Mouse (Mus musculus): ENCODE results near the gene Ulk4. TPM values are rescaled to one million over a fixed set of nuclear protein-coding genes. Genes with fewer than 3 reads are reported as not detected.
"Not testable (repeated sequence)": the region's sequence is repeated elsewhere in the genome, so short reads cannot be mapped to it uniquely, and the experiment has no call there.

The Ulk4 gene
- total RNA-seq, 2 experiments from 2014 or later = 7.7 to 9.6 TPM

DNA sequence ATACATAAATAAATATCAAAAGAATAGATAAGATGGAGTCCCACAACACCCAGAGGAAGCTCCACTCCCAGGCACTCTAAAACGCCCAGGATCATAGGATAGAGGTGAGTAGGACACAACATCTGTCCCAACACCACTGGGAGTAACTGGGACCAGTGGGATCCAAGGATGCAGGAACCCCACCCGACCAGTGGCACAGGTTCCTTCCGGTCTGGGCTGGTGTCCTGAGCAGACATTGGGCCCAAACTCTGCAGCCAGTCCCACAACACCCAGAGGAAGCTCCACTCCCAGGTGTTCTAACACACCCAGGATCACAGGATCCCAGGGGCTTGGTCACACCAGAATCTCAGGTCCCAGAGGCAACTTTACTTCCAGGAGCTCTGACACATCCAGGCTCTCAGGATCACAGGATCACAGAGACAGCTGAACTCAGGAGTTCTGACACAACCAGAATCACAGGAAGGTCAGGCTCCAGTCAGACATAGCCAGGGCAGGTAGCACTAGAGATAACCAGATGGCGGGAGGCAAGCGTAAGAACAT is 77.8 kb downstream of the Ulk4 start:
- DNase-seq (ENCODE audit: low spot score in 2 of 2) = not testable (repeated sequence)

DNA sequence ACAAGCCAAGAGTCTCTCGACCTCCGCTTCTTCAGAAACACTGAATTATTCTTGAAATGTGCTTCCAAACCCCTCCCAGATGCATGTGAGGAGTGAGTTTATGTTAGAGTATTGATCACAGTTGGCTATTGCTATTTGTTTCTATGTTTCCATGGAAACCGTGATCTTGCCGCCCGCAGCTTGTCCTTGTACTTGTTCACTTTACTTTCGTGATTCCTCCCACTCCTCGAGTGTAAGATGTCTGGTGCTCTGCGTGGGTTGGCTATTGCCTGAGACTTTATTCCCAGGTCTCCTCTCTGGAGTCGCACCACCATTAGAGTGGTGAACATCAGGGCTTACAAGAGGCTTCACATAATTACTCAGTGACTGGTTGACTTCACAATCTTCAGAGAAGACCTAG is 80.5 kb downstream of the Ulk4 start:
- DNase-seq (ENCODE audit: low spot score in 2 of 2) = peak in 1 of 2 experiments; percentile 4

DNA sequence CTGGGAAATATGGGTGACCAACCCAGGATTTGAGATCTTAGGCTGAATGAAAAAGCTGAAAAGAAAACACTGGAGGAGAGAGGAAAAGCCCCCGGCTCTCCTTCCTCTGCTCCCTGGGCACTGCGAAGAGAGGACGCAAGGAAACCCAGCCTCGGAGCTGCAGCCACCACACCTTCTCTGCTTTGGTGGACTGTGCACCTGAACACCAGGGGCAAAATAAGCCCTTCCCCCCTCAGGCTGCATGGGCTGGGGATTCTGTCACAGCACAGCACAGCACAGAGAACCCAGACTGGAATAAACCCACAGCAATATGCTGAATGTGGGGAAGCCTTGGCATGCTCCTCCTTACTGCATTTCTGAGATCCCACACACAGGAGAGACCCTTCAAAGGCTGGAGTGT is 81.9 kb downstream of the Ulk4 start:
- DNase-seq (ENCODE audit: low spot score in 2 of 2) = no peak

DNA sequence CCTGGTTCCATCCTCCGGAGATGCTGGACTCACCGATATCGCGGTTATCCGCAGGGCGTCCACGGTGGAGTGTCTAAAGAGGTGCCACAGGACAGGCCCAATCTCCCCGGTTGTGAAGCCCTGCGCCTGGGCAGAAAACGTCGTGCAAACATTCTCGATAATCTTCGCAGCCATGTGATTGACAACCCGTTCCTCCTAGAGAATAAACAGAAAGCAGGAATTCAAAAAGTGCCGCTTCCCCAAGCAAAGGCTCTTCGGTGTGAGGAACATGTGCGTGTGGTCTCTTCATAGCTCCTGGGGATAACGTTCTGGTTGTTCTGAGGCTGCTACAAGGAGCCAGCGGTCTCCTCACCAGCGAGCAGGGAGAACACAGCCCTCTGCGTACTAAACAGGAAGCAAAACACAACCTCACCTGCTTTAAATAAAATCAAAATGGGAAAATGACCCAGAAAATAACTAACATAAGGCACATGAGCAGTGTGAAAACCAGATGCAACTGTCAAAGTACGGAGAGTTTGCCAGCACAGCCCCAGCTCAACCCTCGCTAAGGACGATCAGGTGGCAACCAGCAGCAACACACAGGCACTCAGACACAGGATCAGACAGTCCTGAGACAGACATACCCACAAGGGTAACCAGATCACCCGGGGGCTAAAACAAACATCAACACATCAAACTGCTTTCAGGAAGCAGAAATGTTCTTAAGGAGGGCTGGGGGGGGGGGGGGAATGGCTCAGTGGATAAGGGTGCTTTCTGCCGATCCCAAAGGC is 84.2 kb downstream of the Ulk4 start:
- DNase-seq (ENCODE audit: low spot score in 2 of 2) = no peak

DNA sequence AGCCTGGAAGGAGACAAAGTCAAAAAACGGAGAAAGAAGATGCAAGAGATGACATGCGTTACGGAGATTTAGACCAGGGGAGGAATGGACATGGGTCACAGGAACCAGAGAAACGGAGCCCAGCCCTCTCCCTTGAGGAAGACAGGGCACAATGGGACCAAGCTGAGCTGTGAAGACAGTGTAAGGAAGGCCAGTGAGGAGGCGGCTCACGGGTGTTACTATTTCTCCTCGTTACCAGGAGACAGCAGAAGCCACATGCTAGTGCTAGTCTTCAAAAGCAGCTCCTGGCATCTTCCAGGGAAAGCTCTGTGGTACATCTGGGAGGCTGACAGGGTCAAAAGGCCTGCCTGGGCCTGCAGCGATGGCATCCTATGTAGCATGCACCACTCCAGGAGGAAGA is 89.2 kb downstream of the Ulk4 start:
- DNase-seq (ENCODE audit: low spot score in 2 of 2) = no peak

DNA sequence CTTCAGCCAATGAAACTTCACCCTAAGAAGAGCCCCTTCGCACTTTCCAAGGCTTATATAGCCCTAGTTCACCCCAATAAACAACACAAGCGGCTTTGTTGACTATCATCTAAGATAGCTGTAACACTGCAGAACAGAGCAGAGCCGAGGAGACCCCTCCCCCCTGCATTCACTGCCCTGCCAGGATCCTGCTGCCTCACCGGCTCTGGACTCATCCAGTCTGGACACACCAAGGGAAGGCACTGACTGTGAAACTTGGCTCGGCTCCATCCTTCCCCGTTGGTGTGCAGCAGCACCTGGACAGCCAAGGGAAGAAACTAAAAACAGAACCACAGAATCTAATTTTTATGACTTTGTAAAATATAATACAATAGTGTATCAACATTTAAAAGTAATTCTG is 91.2 kb downstream of the Ulk4 start:
- DNase-seq (ENCODE audit: low spot score in 2 of 2) = no peak

DNA sequence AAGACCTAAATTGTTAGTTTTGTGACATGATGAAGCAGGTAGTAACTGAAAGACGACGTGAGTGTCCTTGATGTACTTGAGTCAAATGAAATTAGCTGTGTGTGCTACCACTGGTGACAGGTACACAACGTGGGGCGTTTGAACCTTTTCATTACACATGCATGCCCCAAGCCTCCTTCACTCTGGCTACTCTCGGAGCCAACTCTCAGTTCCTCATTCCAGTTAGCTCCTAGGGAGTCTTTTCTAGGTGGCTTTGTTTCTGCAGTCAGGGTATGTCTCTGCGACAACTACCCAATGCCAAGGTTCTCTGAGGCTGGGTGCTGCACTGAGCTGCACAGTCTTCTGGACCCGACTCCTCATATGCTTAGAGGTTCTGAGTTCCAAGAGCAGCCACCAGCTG is 100.6 kb downstream of the Ulk4 start:
- DNase-seq (ENCODE audit: low spot score in 2 of 2) = no peak

DNA sequence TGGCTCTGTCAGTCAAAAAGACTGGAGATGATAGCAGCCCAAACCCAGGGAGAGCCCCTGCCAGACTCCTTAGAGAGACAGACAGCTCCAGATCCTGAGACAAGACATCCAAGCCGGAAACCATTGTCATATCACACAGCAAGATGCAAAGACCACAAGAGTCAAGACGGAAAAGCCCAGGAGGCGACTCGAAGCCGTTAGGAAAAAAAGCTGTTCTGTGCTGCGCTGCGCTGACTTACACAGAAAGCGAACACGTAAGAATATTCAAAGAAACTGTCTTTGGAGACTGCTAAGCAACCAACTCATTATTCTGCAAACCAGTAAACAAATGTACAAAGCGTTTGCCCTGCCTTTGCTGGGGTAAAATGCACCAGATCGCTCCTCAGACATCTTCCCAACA is 101.8 kb downstream of the Ulk4 start:
- DNase-seq (ENCODE audit: low spot score in 2 of 2) = no peak

DNA sequence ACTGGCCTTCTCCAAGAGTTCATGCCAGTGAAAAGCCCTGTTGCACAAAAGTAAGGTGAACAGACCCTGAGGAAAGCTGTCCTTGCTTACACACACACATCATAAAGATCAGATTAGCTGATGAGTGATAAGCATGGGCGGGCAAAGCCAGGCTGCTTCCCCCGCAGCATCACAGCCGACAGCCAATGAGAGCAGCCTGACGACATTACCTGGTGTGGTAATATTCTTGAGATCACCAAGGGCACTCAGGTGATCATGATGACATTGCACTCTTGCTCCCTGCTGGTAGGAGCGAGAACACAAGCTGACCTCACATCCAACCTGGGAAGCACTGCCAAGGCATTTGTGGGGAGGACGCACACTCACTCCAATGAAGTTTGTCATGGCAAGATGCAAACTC is 104.9 kb downstream of the Ulk4 start:
- no peak for DNase-seq (ENCODE audit: low spot score in 2 of 2)

DNA sequence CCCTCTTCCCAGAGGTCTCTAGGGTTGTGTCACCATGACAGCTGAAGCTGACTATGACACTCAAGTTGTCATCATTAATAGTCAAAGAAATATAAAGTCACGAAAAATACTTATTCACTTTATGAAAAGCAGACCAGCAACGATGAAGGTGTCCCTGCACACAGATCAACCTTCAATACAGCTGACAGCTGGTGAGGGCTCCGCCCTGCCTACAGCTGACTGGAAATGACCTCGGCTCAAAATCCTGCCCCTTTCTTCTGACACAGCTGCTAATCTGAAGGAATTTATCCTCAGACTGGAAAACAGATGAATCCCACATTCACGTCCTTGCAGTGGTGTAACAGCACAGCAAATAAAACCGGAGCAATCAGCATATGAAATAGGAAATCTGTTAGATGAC is 105.4 kb downstream of the Ulk4 start:
- no peak for DNase-seq (ENCODE audit: low spot score in 2 of 2)

DNA sequence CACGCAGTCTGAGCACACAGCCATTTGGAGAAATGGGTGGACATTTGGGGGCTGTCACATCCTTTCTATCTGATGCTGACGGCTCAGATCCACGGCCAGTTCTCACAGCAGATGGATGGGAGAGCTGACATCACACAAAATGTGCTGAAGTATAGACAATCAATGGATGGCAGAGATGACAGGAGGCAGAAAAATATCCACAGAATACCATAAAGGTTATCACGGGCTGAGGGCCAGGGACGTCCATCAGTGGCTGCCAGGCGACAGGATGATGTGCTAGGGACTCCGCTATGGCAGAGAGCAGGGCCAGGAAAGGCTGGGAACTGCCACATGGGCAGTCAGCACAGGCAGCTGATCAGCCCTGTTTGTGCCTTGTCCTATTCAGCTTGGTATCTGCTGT is 112.4 kb downstream of the Ulk4 start:
- peak; percentile 43 to 60 for DNase-seq (ENCODE audit: low spot score in 2 of 2)

DNA sequence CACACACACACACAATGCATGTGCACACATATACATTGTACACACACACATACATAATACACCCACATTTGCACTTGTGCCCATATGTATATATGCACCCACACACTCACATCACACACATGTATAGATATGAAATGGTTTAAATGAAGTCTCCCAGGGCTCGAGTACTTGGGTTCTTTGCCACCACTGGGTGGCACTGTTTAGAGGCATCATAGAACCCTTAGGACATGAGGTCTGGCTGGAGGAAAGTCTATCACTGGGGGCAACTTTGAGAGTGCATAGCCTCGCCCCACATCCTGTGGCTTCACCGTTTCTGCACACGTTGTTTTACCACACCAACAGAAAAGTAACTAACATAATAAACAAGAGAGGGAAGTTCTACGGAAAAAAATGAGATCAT is 114.2 kb downstream of the Ulk4 start:
- peak in 1 of 2 experiments; percentile 44 for DNase-seq (ENCODE audit: low spot score in 2 of 2)

DNA sequence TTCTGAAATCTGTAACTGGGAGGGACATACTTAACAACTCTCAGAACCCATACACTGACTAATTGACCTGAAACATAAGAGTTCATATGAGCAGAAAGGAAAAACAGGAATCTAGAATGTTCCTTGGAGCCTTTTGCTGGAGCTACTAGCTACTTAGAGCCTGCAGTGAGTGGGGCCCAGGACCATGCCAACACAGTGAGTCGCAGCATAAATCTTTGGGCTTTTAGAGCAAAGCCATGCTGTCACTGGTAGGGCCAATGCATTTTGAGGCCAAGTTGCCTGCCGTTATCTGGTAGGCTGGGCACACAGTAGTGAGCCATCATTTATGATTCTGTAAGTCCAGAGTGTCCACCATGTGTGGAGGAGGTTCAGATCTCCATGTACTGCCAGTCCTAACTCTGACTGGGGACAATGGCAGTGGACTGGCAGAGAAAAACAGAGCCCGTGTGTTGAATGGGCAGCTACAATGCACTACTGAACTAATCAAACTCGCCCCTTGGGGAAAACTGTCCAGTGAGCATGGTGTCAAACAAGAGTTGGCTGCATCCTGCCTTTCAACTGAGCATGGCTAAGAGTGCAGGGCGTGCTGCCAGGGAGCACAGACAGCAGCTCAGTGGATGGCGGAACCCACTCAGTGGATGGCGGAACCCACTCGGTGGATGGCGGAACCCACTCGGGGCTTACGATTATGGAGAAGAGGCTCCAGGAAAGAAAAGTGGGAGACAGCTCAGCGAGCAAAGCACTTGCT is 115.0 kb downstream of the Ulk4 start:
- peak; percentile 33 to 47 for DNase-seq (ENCODE audit: low spot score in 2 of 2)

DNA sequence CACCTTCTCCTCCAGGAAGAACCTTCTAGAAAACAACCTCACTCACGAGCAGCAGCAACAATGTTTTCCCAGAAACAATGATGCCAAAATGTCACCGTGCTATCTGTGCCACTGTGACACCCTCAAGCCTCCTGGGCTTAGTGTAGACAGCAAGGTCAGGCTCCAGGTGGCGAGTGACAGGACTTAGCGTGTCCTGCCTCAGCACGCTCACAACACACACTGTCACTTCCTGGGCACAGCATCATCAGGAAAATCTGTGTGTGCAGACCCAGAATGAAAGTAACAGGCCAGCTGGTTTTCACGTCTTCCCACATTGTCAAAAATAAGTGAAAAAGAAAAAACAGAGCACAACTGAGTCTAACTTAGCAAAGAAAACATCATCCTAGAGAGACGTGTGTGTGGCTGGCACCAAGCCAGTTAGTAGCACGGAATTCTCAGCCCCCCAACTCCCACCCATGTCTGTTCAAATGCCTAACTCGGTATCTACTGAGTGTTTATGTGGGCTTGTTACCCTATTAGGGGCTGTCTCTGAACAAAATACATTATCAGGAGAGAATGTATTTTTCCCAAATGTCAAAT is 120.7 kb downstream of the Ulk4 start:
- no peak for DNase-seq (ENCODE audit: low spot score in 2 of 2)

DNA sequence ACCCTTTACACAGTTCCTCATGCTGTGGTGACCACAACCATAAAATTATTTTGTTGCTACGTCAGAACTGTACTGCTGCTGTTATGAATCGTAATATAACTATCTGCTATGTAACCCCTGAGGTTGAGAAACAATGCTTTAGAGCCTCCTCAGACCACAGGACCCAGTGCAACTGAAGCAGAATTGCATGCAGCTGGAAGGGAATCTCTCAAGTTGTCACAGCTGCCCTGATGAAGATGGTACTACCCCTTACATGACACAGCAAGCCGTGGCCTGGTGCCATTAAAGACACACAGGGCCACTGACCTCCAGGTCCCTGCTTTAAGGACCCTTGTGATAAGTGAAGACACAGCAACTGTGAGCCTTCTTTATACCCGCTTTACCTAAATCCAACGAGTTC is 123.7 kb downstream of the Ulk4 start:
- no peak for DNase-seq (ENCODE audit: low spot score in 2 of 2)

DNA sequence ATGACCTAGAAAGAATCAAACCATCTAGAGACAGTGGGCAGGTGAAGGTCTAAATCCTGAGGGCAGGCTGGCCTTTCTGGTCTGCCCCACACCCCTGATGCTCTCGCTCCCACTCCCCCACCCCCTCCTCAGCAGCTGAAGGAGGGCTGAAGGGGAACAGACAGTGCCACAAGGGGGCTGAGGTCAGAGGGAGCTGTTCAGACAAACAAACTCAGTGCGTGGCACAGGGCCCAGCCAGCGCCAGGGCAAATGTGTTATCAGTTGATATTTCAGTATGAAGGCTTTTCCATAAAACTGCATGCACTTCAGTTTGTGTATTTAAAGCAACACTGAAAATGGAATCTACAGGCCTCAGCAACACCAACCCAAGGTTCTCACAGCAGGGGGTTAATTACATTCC is 128.4 kb downstream of the Ulk4 start:
- DNase-seq (ENCODE audit: low spot score in 2 of 2) = no peak

DNA sequence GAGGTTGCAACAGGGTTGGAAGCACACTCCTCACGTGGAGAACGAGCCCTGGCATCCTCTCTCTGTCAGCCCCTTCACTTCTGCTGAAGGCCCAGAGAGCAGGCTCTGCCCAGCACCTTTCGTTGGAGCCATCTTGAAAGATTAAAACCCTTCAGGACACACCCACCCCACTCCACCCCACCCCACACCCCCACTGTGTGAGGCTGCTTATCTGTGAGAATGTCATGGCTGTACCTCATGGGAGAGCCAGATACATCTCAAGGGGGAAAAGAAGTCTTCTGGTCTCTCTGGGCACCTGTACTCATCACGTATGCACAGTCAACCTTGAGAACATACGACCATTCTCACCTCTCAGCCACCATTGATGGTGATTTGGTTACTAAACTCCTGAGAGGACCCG is 133.8 kb downstream of the Ulk4 start:
- no peak for DNase-seq (ENCODE audit: low spot score in 2 of 2)

DNA sequence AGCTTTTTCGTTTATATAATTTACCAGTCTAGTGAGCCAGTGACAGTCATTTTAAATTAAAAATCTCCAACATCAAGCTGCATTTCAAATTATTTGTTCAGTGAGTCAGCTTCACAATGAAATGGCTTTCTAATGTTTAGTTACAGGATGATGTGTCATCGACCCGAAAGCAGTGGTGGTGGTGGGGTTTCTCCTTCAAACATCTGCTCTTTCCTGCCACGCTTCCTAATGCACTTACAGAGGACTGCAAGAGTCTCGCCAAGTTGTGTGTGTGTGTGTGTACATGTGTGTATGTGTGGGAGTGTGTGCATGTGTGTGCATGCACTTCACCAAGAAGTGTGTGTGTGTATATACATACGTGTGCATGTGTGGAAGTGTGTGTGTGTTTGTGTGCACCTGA is 144.4 kb downstream of the Ulk4 start:
- no peak for DNase-seq (ENCODE audit: low spot score in 2 of 2)

DNA sequence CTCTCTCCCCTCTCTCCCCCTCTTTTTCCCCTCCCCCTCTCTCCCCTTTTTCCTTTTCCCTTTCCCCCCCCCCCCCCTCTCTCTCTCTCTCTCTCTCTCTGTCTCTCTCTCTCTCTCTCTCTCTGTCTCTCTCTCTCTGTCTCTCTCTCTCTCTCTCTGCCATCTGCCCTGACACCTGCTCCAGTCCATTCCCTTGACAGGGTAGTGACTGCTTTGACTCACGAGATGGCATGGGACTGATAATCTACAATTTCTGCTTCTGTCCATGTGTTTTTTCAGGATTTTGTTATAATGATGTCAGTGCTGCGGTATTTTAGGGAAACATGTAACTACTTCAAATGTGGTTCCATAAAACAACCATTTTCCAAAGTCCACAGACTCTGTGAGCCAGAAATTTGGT is 147.5 kb downstream of the Ulk4 start:
- no peak for DNase-seq (ENCODE audit: low spot score in 2 of 2)

DNA sequence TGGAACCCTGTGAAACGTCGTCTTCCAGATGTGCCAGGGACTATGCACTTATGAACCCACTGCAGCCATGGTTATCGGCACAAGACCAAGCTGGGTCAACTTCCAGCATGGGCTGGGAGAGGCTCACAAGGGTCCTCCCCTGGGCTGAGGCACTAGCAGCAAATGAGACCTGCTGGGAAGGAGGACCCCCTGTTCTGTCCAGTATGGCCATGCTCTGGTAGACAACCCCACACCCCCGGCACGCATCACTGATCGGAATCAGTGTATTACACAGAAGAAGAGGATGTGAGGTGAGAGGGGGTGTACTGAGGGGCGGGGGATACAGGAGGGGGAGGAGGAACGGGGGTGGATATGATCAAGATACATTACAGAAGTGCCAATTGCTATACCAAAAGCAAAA is 148.1 kb downstream of the Ulk4 start:
- no peak for DNase-seq (ENCODE audit: low spot score in 2 of 2)

DNA sequence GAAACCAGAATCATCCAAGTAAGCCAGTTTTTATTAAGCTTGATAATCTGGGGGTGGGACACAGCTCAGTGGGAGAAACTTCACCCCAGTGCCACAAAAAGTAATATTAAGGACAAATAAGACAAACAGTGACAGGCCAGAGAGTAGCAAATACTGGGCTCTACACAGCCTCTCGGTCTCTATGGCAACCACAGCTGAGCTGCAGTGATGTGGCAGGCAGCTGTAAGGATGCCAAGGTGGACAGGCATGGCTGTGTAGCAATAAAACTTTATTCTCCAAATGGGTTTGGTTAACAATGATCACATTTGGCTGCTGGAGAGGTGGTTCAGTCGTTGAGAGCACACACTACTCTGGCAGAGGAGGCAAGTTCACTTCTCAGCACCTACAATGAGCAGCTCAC is 150.0 kb downstream of the Ulk4 start:
- DNase-seq (ENCODE audit: low spot score in 2 of 2) = peak; percentile 37

DNA sequence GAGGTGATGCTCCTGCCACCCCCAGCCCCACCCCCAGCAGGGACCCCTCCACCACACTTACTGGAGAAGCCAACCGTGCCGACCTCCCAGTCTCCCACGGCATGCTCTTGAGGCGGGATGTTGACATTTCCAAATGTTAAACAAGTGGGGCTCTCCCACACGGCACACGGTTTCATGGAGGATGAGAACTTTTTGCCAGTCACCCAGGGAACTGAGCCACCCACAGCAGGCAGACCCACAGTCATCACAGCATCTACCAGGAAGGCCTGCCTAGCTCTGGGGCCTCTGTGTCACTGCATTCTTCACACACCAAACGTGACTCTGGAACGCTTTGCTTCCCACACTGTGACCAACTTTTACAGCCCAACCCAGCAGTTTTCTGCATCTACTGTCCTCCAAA is 152.3 kb downstream of the Ulk4 start:
- no peak for DNase-seq (ENCODE audit: low spot score in 2 of 2)
